Mouse (Mus musculus): ENCODE data around the gene Dmd. TPM values are rescaled to one million over a fixed set of nuclear protein-coding genes. Genes with fewer than 3 reads are reported as not detected.

Dmd gene
- total RNA-seq, 1 experiment from 2014 or later, result 0.35 TPM

GRCm38 (mm10) chrX:84241297-84241859 is 1292.7 kb downstream of the Dmd start:
- no peak for ATAC-seq (ENCODE audit: extremely low read depth, insufficient number of reproducible peaks, low FRiP score, poor library complexity, severe bottlenecking)

GRCm38 (mm10) chrX:84330593-84330992 is 1381.9 kb downstream of the Dmd start:
- no peak for ATAC-seq (ENCODE audit: extremely low read depth, insufficient number of reproducible peaks, low FRiP score, poor library complexity, severe bottlenecking)

- no peak for ATAC-seq (ENCODE audit: extremely low read depth, insufficient number of reproducible peaks, low FRiP score, poor library complexity, severe bottlenecking)
These were observed 1383.5 kb downstream of the Dmd start for GRCm38 (mm10) chrX:84332177-84332576.

GRCm38 (mm10) chrX:84364981-84365380 is 1416.3 kb downstream of the Dmd start:
- no peak for ATAC-seq (ENCODE audit: extremely low read depth, insufficient number of reproducible peaks, low FRiP score, poor library complexity, severe bottlenecking)

- no peak for ATAC-seq (ENCODE audit: extremely low read depth, insufficient number of reproducible peaks, low FRiP score, poor library complexity, severe bottlenecking)
These were observed 1486.9 kb downstream of the Dmd start for GRCm38 (mm10) chrX:84435608-84436007.

GRCm38 (mm10) chrX:84436556-84436955 is 1487.9 kb downstream of the Dmd start:
- no peak for ATAC-seq (ENCODE audit: extremely low read depth, insufficient number of reproducible peaks, low FRiP score, poor library complexity, severe bottlenecking)

- no peak for ATAC-seq (ENCODE audit: extremely low read depth, insufficient number of reproducible peaks, low FRiP score, poor library complexity, severe bottlenecking)
These were observed 1494.3 kb downstream of the Dmd start for GRCm38 (mm10) chrX:84442996-84443395.

- no peak for ATAC-seq (ENCODE audit: extremely low read depth, insufficient number of reproducible peaks, low FRiP score, poor library complexity, severe bottlenecking)
These were observed 1495.3 kb downstream of the Dmd start for GRCm38 (mm10) chrX:84443985-84444384.

GRCm38 (mm10) chrX:84444638-84445037 is 1496.0 kb downstream of the Dmd start:
- no peak for ATAC-seq (ENCODE audit: extremely low read depth, insufficient number of reproducible peaks, low FRiP score, poor library complexity, severe bottlenecking)

- ATAC-seq (ENCODE audit: extremely low read depth, insufficient number of reproducible peaks, low FRiP score, poor library complexity, severe bottlenecking), result no peak
These were observed 1505.8 kb downstream of the Dmd start for GRCm38 (mm10) chrX:84454473-84454872.

GRCm38 (mm10) chrX:84514650-84515366 is 1566.1 kb downstream of the Dmd start:
- no peak for ATAC-seq (ENCODE audit: extremely low read depth, insufficient number of reproducible peaks, low FRiP score, poor library complexity, severe bottlenecking)

GRCm38 (mm10) chrX:84551995-84552394 is 1603.3 kb downstream of the Dmd start:
- ATAC-seq (ENCODE audit: extremely low read depth, insufficient number of reproducible peaks, low FRiP score, poor library complexity, severe bottlenecking), result no peak

- ATAC-seq (ENCODE audit: extremely low read depth, insufficient number of reproducible peaks, low FRiP score, poor library complexity, severe bottlenecking), result no peak
These were observed 1604.8 kb downstream of the Dmd start for GRCm38 (mm10) chrX:84553441-84553840.

- ATAC-seq (ENCODE audit: extremely low read depth, insufficient number of reproducible peaks, low FRiP score, poor library complexity, severe bottlenecking), result no peak
These were observed 1649.8 kb downstream of the Dmd start for GRCm38 (mm10) chrX:84598476-84598875.

GRCm38 (mm10) chrX:84640446-84640845 is 1691.8 kb downstream of the Dmd start:
- no peak for ATAC-seq (ENCODE audit: extremely low read depth, insufficient number of reproducible peaks, low FRiP score, poor library complexity, severe bottlenecking)

GRCm38 (mm10) chrX:84747683-84748082 is 1799.0 kb downstream of the Dmd start:
- no peak for ATAC-seq (ENCODE audit: extremely low read depth, insufficient number of reproducible peaks, low FRiP score, poor library complexity, severe bottlenecking)

GRCm38 (mm10) chrX:84860012-84860647 is 1911.5 kb downstream of the Dmd start:
- ATAC-seq (ENCODE audit: extremely low read depth, insufficient number of reproducible peaks, low FRiP score, poor library complexity, severe bottlenecking), result no peak

GRCm38 (mm10) chrX:84873090-84873489 is 1924.4 kb downstream of the Dmd start:
- no peak for ATAC-seq (ENCODE audit: extremely low read depth, insufficient number of reproducible peaks, low FRiP score, poor library complexity, severe bottlenecking)

- no peak for ATAC-seq (ENCODE audit: extremely low read depth, insufficient number of reproducible peaks, low FRiP score, poor library complexity, severe bottlenecking)
These were observed 1929.5 kb downstream of the Dmd start for GRCm38 (mm10) chrX:84878125-84878524.

- no peak for ATAC-seq (ENCODE audit: extremely low read depth, insufficient number of reproducible peaks, low FRiP score, poor library complexity, severe bottlenecking)
These were observed 1984.2 kb downstream of the Dmd start for GRCm38 (mm10) chrX:84932715-84933473.

All from neutrophil, adult 5-6 weeks (primary cell).